Mouse (Mus musculus): ENCODE data around the gene Denr.
A peak's percentile ranks its signal among the peaks of the same experiment; 100 is the strongest.

Gene Denr

DNA sequence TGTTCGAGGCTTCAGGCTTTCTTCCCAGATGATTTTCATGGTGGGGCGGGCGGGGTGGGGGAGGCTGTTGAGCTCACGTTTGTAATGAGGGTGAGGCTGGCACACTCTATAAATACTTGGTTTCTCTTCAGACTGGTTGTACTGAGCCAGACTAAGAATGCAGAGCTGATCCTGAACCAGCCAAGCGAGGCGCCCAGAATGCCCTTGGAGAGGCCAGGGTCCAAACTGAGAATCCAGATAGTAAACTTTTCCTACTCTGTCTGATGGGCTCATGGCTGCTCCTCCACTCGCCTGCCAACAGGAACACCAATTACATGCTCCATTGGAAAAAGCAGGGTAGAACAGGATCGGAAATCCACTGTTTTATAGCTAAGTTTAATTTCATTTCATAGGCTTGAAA lies 62.2 kb downstream of the Denr start:
- no peak for DNase-seq (ENCODE audit: low read depth, low spot score)

GRCm38 (mm10) chr5:123970576-123970975 lies 63.6 kb downstream of the Denr start:
- no peak for DNase-seq (ENCODE audit: low read depth, low spot score)

GRCm38 (mm10) chr5:123972453-123972852 lies 65.5 kb downstream of the Denr start:
- no peak for DNase-seq (ENCODE audit: low read depth, low spot score)

GRCm38 (mm10) chr5:123973299-123974178 lies 66.6 kb downstream of the Denr start, which contains the start of gene Hip1r:
TSS of gene Hip1r (plus strand) at chr5:123973628.
- peak; percentile 90 for DNase-seq (ENCODE audit: low read depth, low spot score)

DNA sequence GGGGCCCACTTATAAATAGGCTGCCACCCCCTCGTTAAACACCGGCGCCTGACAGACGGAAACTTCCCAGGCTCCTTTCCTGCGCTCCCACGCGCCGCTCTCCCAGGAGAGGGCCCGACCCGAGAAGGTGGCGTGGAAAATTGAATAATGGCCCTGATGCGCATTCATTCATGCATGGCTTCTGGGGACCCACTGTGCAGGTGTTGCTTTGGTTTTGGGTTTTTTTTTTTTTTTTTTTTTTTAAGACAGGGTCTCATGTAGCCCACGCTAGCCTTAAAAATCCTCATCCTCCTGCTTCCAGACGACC lies 67.2 kb downstream of the Denr start:
- peak; percentile 71 for DNase-seq (ENCODE audit: low read depth, low spot score)

GRCm38 (mm10) chr5:123974616-123975111 lies 67.7 kb downstream of the Denr start:
- peak; percentile 91 for DNase-seq (ENCODE audit: low read depth, low spot score)

DNA sequence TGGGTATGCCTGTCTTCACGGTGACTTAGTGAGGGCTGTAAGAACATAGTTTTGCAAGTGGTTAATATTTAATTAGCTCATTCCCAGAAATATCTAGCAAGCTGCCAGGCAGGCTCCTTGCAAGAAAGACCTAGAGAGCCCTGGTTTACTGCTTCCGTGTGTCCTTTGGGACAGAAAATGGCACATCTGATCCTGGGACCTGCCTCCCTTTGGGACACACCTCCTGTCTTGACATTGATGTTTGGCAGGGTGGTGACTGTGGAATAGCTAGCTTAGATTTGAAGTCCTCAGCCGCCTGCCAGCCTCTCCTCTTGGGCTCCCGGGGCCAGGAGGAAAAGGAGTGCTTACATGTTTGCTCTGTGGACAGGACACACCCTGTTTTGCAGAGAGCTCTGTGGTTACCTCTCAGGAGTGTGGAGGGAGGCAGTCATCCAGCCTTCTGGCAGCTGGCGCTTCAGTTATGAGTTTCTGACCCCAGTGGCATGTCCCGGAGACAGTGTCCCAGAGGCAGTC lies 68.7 kb downstream of the Denr start:
- DNase-seq (ENCODE audit: low read depth, low spot score): no peak

- no peak for DNase-seq (ENCODE audit: low read depth, low spot score)
These were observed 70.3 kb downstream of the Denr start for GRCm38 (mm10) chr5:123977231-123977630.

DNA sequence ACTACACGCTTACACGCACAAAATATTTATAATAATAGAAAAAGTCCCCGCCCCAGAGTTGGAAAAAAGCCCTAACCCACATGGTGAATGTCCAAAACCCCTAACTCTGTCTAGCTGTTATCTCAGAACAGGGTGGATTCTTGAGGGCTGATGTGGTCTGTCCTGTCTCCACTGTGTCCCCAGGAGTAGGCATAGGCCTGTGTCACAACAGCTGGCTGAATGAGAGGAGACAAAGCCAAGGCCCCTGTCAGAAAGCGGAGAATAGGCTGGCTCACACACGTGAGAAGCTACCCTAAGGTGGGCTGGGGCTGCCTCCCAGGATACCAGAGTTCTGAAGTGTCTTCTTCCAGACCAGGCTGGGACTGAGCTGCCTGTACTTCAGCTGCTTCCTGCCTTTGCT lies 71.2 kb downstream of the Denr start:
- DNase-seq (ENCODE audit: low read depth, low spot score): no peak

Measured in A20 (cell line).